Mouse (Mus musculus) limb, embryonic 10.5 days (tissue): ENCODE measurements at regions not wholly inside any gene's neighbourhood (a gene's known extent, or its start where the extent isn't known, plus 50 kb on each side); places are given as distances from the start of the nearest gene placed in this dataset.

Experiments used
- DNase-seq: peaks from one replicate; pipeline ENCODE4 v3.0.0-alpha.2; 2017; ENCODE audit warnings: low spot score
- H3K27ac ChIP-seq: fragments of 300-500 bp; sonication (generic); 2 replicates; pipeline ENCODE4 v1.5.1; 2016; ENCODE audit warnings: mild to moderate bottlenecking
- H3K27me3 ChIP-seq: fragments of 300-500 bp; sonication (generic); 2 replicates; pipeline ENCODE4 v1.6.1; 2016; ENCODE audit warnings: low read depth, mild to moderate bottlenecking; ENCODE audit not compliant: poor library complexity, severe bottlenecking
- H3K36me3 ChIP-seq: fragments of 300-500 bp; sonication (generic); 2 replicates; pipeline ENCODE4 v1.6.1; 2016; ENCODE audit warnings: mild to moderate bottlenecking, moderate library complexity
- H3K4me1 ChIP-seq: fragments of 300-500 bp; sonication (generic); 2 replicates; pipeline ENCODE4 v1.6.1; 2016
- H3K4me3 ChIP-seq: fragments of 300-500 bp; sonication (generic); 2 replicates; pipeline ENCODE4 v1.5.1; 2016; ENCODE audit warnings: mild to moderate bottlenecking, moderate library complexity
- H3K9me3 ChIP-seq: fragments of 300-500 bp; sonication (generic); replicated peaks from 2 replicates; pipeline ENCODE4 v1.6.1; 2016; ENCODE audit warnings: mild to moderate bottlenecking
- WGBS: fragments of 180-500 bp; shearing (Covaris S2); methylation state at CpG from one replicate; pipeline ENCODE4 v1.1.7; 2016; 5-methylcytosine and 5-hydroxymethylcytosine counted together

- H3K4me3 ChIP-seq: no peak overlapping the region
- 93% methylated on average over 7 of the region's 7 CpGs for WGBS
- H3K27me3 ChIP-seq: no peaks in the 10 kb centered on the region
- H3K4me1 ChIP-seq: peaks cover 55% of the 10 kb centered on the region
- no peaks in the 10 kb centered on the region for H3K9me3 ChIP-seq
- H3K36me3 ChIP-seq: no peaks in the 10 kb centered on the region
- H3K27ac ChIP-seq: no peak overlapping the region; the same call in 1 of the 2 replicates
- no peak for DNase-seq
Measured at GRCm38 (mm10) chr4:150755446-150755845, 98.3 kb upstream of the Errfi1 start.

DNA sequence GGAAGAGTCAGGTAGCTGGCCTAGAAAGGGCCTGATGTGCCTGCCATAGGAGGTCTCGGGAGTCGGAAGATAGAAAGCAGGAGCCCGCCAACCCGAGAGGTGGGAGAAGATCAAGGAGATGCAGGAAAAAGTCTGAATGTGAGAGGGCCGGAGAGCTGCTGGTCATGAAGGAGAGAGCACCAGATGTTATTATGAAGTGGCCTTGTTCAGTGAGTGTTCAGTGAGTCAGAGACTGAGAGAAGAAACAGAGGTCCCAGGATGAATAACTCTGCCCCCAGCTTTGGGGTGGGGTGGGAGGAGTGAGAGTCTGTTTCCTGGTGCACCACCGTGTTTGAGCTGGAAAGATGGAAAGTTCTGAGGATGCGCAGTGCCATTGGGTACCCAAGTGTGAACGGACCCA, 100.2 kb upstream of the Slc45a1 start:
- 0 out of 2 replicates have a peak overlapping the region, but pooled peaks have one; percentile 22 for H3K27ac ChIP-seq
- no peaks in the 10 kb centered on the region for H3K9me3 ChIP-seq
- H3K27me3 ChIP-seq: no peaks in the 10 kb centered on the region
- DNase-seq: no peak
- no peak overlapping the region for H3K4me3 ChIP-seq
- 79% methylated on average over 8 of the region's 8 CpGs for WGBS
- peaks cover 55% of the 10 kb centered on the region for H3K4me1 ChIP-seq
- H3K36me3 ChIP-seq: no peaks in the 10 kb centered on the region

GRCm38 (mm10) chr4:150750445-150751213, 98.7 kb upstream of the Slc45a1 start:
- H3K36me3 ChIP-seq: no peaks in the 10 kb centered on the region
- DNase-seq: no peak
- H3K4me1 ChIP-seq: peaks cover 65% of the 10 kb centered on the region
- 80% methylated on average over 13 of the region's 13 CpGs for WGBS
- H3K27me3 ChIP-seq: no peaks in the 10 kb centered on the region
- peak overlapping the region; percentile 69 for H3K27ac ChIP-seq
- no peak overlapping the region for H3K4me3 ChIP-seq
- H3K9me3 ChIP-seq: no peaks in the 10 kb centered on the region

DNA sequence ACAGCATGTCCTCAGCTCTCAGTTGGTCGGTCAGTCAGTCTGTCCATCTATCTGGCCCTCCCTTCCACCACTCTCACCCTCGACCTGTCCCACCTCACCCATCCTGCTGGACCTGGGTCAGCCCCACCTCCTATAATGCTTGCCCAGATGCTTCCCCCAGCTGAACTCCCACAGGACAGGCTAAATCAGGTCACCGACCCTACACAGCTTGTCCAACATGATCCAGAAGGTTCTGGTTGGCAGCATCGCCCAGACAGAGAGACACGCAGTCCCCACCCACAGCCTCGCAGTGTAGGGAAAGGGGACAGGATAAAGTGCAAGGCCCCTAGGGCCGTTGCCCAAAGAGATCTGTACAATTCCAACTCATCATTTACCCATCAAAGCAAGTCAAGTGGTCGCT, 97.1 kb upstream of the Slc45a1 start:
- no peaks in the 10 kb centered on the region for H3K9me3 ChIP-seq
- H3K4me1 ChIP-seq: peaks cover 73% of the 10 kb centered on the region
- H3K27ac ChIP-seq: peak overlapping the region; percentile 27; the same call in 1 of the 2 replicates
- no peaks in the 10 kb centered on the region for H3K36me3 ChIP-seq
- DNase-seq: no peak
- 84% methylated on average over 8 of the region's 8 CpGs for WGBS
- H3K4me3 ChIP-seq: no peak overlapping the region
- H3K27me3 ChIP-seq: no peaks in the 10 kb centered on the region

DNA sequence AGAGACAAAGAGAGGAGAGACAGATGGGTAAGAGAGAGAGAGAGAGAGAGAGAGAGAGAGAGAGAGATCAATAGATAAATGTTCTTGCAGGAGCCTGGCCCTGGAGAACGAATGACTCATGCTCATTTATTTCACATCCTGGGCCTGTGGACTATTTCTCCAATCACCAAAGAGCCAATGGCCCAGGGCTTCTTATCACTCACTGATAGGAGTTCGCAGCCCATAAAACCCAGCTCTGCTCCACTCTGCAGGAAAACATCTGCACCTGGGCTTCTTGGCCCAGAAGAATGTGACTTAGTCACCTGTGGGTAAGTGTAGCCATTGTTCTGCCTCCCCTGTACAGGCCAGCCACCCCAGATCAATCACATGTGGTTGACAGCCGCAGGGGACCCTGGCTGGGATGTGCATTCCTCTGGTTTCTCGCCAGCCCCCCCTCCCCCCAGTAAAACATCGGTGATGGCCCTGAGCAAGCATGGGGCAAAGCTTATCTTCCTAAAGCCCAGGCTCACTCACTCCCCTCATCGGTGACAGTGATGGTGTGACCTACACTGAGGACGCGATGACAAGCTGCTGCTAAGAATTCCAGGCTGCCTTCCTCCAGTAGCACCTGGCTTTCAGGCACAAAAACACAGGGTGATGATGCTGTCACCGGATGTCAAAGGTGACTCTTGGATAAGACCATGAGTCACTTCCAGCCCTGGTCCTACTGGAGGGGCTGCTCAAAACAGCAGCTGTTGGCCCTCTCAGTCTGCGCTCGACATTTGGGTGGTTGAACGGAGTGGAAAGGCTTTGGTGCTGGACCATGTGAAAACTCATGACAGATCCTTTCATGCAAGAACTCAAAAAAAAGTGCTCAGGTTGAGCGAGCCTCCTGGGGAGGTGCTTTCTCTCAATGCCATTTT, 96.4 kb upstream of the Slc45a1 start:
- 49% methylated on average over 13 of the region's 13 CpGs for WGBS
- DNase-seq: peak; percentile 48
- Histone ChIP-seq H3K9me3 (no peaks in the 10 kb centered on the region), H3K36me3 (no peaks in the 10 kb centered on the region), H3K27me3 (no peaks in the 10 kb centered on the region), H3K27ac (peak overlapping the region; percentile 27; the same call in 1 of the 2 replicates), H3K4me3 (no peak overlapping the region), H3K4me1 (peaks cover 79% of the 10 kb centered on the region)

- 90% methylated on average over 13 of the region's 13 CpGs for WGBS
- DNase-seq: no peak
Measured at GRCm38 (mm10) chr4:150746430-150746923, 94.5 kb upstream of the Slc45a1 start.

GRCm38 (mm10) chr4:150745529-150746429, 93.8 kb upstream of the Slc45a1 start:
- Histone ChIP-seq H3K27ac (peak overlapping the region; percentile 81), H3K27me3 (no peaks in the 10 kb centered on the region), H3K36me3 (no peaks in the 10 kb centered on the region), H3K4me3 (no peak overlapping the region), H3K4me1 (peaks cover 65% of the 10 kb centered on the region), H3K9me3 (no peaks in the 10 kb centered on the region)
- peak; percentile 65 for DNase-seq
- 51% methylated on average over 7 of the region's 7 CpGs for WGBS

More at GRCm38 (mm10) chr4:150746430-150746923, 94.5 kb upstream of the Slc45a1 start:
- Histone ChIP-seq H3K27ac (peak overlapping the region; percentile 81), H3K36me3 (no peaks in the 10 kb centered on the region), H3K4me1 (peaks cover 72% of the 10 kb centered on the region), H3K9me3 (no peaks in the 10 kb centered on the region), H3K27me3 (no peaks in the 10 kb centered on the region), H3K4me3 (no peak overlapping the region)

- Histone ChIP-seq H3K4me3 (no peak overlapping the region), H3K27ac (peak overlapping the region; percentile 68), H3K9me3 (no peaks in the 10 kb centered on the region), H3K36me3 (no peaks in the 10 kb centered on the region), H3K4me1 (peaks cover 44% of the 10 kb centered on the region), H3K27me3 (no peaks in the 10 kb centered on the region)
- 91% methylated on average over 6 of the region's 8 CpGs for WGBS
- DNase-seq: no peak
Measured at GRCm38 (mm10) chr4:150743508-150743907, 91.5 kb upstream of the Slc45a1 start.

- DNase-seq: no peak
- Histone ChIP-seq H3K4me3 (no peak overlapping the region), H3K36me3 (no peaks in the 10 kb centered on the region), H3K27ac (peak overlapping the region; percentile 68), H3K27me3 (no peaks in the 10 kb centered on the region), H3K4me1 (peaks cover 40% of the 10 kb centered on the region), H3K9me3 (no peaks in the 10 kb centered on the region)
- WGBS: 31% methylated on average over 6 of the region's 6 CpGs
Measured at GRCm38 (mm10) chr4:150743103-150743502, 91.1 kb upstream of the Slc45a1 start.

GRCm38 (mm10) chr4:150741810-150742209, 89.8 kb upstream of the Slc45a1 start:
- Histone ChIP-seq H3K27me3 (no peaks in the 10 kb centered on the region), H3K36me3 (no peaks in the 10 kb centered on the region), H3K27ac (no peak overlapping the region), H3K4me1 (peaks cover 31% of the 10 kb centered on the region), H3K9me3 (no peaks in the 10 kb centered on the region), H3K4me3 (no peak overlapping the region)
- no peak for DNase-seq
- 82% methylated on average over 4 of the region's 4 CpGs for WGBS

- no peak overlapping the region for H3K4me3 ChIP-seq
- DNase-seq: no peak
- H3K9me3 ChIP-seq: no peaks in the 10 kb centered on the region
- H3K27ac ChIP-seq: 0 out of 2 replicates have a peak overlapping the region, but pooled peaks have one; percentile 14
- WGBS: 45% methylated on average over 8 of the region's 8 CpGs
- H3K4me1 ChIP-seq: peaks cover 17% of the 10 kb centered on the region
- H3K36me3 ChIP-seq: no peaks in the 10 kb centered on the region
- H3K27me3 ChIP-seq: no peaks in the 10 kb centered on the region
Measured at GRCm38 (mm10) chr4:150740167-150740566, 88.2 kb upstream of the Slc45a1 start.

DNA sequence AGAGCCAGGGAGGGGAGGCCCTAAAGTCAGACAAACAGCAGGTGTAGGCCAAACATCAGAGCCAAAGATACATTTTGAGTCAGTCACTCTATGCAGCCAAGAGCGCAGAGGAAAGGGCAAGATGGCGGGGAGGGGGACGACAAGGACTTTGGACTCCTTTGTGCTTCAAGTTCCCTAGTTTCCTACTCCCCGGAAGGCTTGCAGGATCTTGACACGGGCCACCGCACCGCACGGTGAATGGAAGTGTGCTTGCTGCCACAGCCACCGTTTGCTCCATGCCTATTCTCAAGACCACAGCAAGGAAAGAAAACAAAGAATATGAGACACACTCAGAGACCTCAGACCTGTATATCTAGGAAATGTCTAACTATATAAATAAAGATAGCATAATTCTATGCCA, 86.8 kb upstream of the Slc45a1 start:
- no peaks in the 10 kb centered on the region for H3K9me3 ChIP-seq
- peaks cover 11% of the 10 kb centered on the region for H3K4me1 ChIP-seq
- DNase-seq: no peak
- H3K27ac ChIP-seq: no peak overlapping the region
- H3K36me3 ChIP-seq: no peaks in the 10 kb centered on the region
- no peak overlapping the region for H3K4me3 ChIP-seq
- WGBS: 90% methylated on average over 9 of the region's 9 CpGs
- H3K27me3 ChIP-seq: no peaks in the 10 kb centered on the region
